Mouse (Mus musculus): ENCODE measurements at regions not wholly inside any gene's neighbourhood (a gene's known extent, or its start where the extent isn't known, plus 50 kb on each side); places are given as distances from the start of the nearest gene placed in this dataset.

GRCm38 (mm10) chr2:72786044-72786737 lies 194.1 kb downstream of the Sp3 start:
- H3K4me3 ChIP-seq = no peak overlapping the region
- WGBS = 48% methylated on average over 5 of the region's 5 CpGs
- peaks cover 17% of the 10 kb centered on the region for H3K4me1 ChIP-seq (replicated peaks)
- no peak overlapping the region for H3K9ac ChIP-seq
- ATAC-seq (ENCODE audit: insufficient number of reproducible peaks, low FRiP score) = peak; percentile 77; the same call in 1 of the 2 replicates
- H3K36me3 ChIP-seq = no peaks in the 10 kb centered on the region
- no peaks in the 10 kb centered on the region for H3K9me3 ChIP-seq (replicated peaks)
- no peaks in the 10 kb centered on the region for H3K27me3 ChIP-seq (replicated peaks)
- 0 out of 2 replicates have a peak overlapping the region, but pooled peaks have one; percentile 28 for H3K27ac ChIP-seq (ENCODE audit: poor library complexity, severe bottlenecking)
- H3K4me2 ChIP-seq = no peak overlapping the region

GRCm38 (mm10) chr2:72787616-72788015 lies 192.6 kb downstream of the Sp3 start:
- no peaks in the 10 kb centered on the region for H3K27me3 ChIP-seq (replicated peaks)
- no peak overlapping the region for H3K9ac ChIP-seq
- no peak overlapping the region for H3K27ac ChIP-seq (ENCODE audit: poor library complexity, severe bottlenecking)
- H3K4me1 ChIP-seq (replicated peaks) = peaks cover 12% of the 10 kb centered on the region
- no peak overlapping the region for H3K4me2 ChIP-seq
- H3K4me3 ChIP-seq = no peak overlapping the region
- H3K36me3 ChIP-seq = no peaks in the 10 kb centered on the region
- WGBS = 72% methylated on average over 3 of the region's 3 CpGs
- no peak for ATAC-seq (ENCODE audit: insufficient number of reproducible peaks, low FRiP score)
- H3K9me3 ChIP-seq (replicated peaks) = no peaks in the 10 kb centered on the region

- H3K4me1 ChIP-seq (replicated peaks) = 0 out of 2 replicates have a peak, but pooled peaks cover under 1% of the 10 kb centered on the region
- no peak overlapping the region for H3K4me3 ChIP-seq
- no peak for ATAC-seq (ENCODE audit: insufficient number of reproducible peaks, low FRiP score)
- H3K27me3 ChIP-seq (replicated peaks) = no peaks in the 10 kb centered on the region
- no peak overlapping the region for H3K27ac ChIP-seq (ENCODE audit: poor library complexity, severe bottlenecking)
- H3K36me3 ChIP-seq = no peaks in the 10 kb centered on the region
- 68% methylated on average over 3 of the region's 3 CpGs for WGBS
- H3K9ac ChIP-seq = no peak overlapping the region
- no peak overlapping the region for H3K4me2 ChIP-seq
- no peaks in the 10 kb centered on the region for H3K9me3 ChIP-seq (replicated peaks)
Observed at GRCm38 (mm10) chr2:72791496-72791895, 188.8 kb downstream of the Sp3 start.

GRCm38 (mm10) chr2:72793424-72793823 lies 186.8 kb downstream of the Sp3 start:
- no peak overlapping the region for H3K4me2 ChIP-seq
- H3K9ac ChIP-seq = no peak overlapping the region
- 60% methylated on average over 10 of the region's 10 CpGs for whole genome bisulfite sequencing
- no peak overlapping the region for H3K4me3 ChIP-seq
- H3K4me1 ChIP-seq (replicated peaks) = no peaks in the 10 kb centered on the region
- no peaks in the 10 kb centered on the region for H3K9me3 ChIP-seq (replicated peaks)
- H3K27ac ChIP-seq (ENCODE audit: poor library complexity, severe bottlenecking) = no peak overlapping the region
- no peak for ATAC-seq (ENCODE audit: insufficient number of reproducible peaks, low FRiP score)
- H3K36me3 ChIP-seq = no peaks in the 10 kb centered on the region
- H3K27me3 ChIP-seq (replicated peaks) = no peaks in the 10 kb centered on the region

GRCm38 (mm10) chr2:72794501-72794900 lies 185.7 kb downstream of the Sp3 start:
- no peak overlapping the region for H3K27ac ChIP-seq (ENCODE audit: poor library complexity, severe bottlenecking)
- no peaks in the 10 kb centered on the region for H3K9me3 ChIP-seq (replicated peaks)
- no peaks in the 10 kb centered on the region for H3K4me1 ChIP-seq (replicated peaks)
- ATAC-seq (ENCODE audit: insufficient number of reproducible peaks, low FRiP score) = no peak
- H3K4me3 ChIP-seq = no peak overlapping the region
- no peaks in the 10 kb centered on the region for H3K36me3 ChIP-seq
- 79% methylated on average over 4 of the region's 4 CpGs for WGBS
- H3K27me3 ChIP-seq (replicated peaks) = no peaks in the 10 kb centered on the region
- no peak overlapping the region for H3K4me2 ChIP-seq
- H3K9ac ChIP-seq = no peak overlapping the region

GRCm38 (mm10) chr2:72797002-72797718 lies 183.1 kb downstream of the Sp3 start:
- 70% methylated on average over 4 of the region's 4 CpGs for WGBS
- H3K36me3 ChIP-seq = no peaks in the 10 kb centered on the region
- no peaks in the 10 kb centered on the region for H3K4me1 ChIP-seq (replicated peaks)
- H3K9me3 ChIP-seq (replicated peaks) = peaks cover 4% of the 10 kb centered on the region; the same call in 1 of the 2 replicates
- H3K9ac ChIP-seq = no peak overlapping the region
- no peaks in the 10 kb centered on the region for H3K27me3 ChIP-seq (replicated peaks)
- H3K4me2 ChIP-seq = no peak overlapping the region
- H3K27ac ChIP-seq (ENCODE audit: poor library complexity, severe bottlenecking) = no peak overlapping the region
- H3K4me3 ChIP-seq = no peak overlapping the region
- ATAC-seq (ENCODE audit: insufficient number of reproducible peaks, low FRiP score) = no peak

- 58% methylated on average over 7 of the region's 7 CpGs for WGBS
- no peak for ATAC-seq (ENCODE audit: insufficient number of reproducible peaks, low FRiP score)
- H3K36me3 ChIP-seq = no peaks in the 10 kb centered on the region
Observed at GRCm38 (mm10) chr2:72800696-72801095, 179.6 kb downstream of the Sp3 start.

GRCm38 (mm10) chr2:72813282-72813974 lies 166.8 kb downstream of the Sp3 start:
- H3K27me3 ChIP-seq (replicated peaks) = no peaks in the 10 kb centered on the region
- no peak overlapping the region for H3K4me2 ChIP-seq
- peaks cover 14% of the 10 kb centered on the region; the same call in 1 of the 2 replicates for H3K9me3 ChIP-seq (replicated peaks)
- H3K4me3 ChIP-seq = no peak overlapping the region
- no peak for ATAC-seq (ENCODE audit: insufficient number of reproducible peaks, low FRiP score)
- no peaks in the 10 kb centered on the region for H3K4me1 ChIP-seq (replicated peaks)
- no peak overlapping the region for H3K27ac ChIP-seq (ENCODE audit: poor library complexity, severe bottlenecking)
- H3K36me3 ChIP-seq = no peaks in the 10 kb centered on the region
- WGBS = 56% methylated on average over 14 of the region's 14 CpGs
- no peak overlapping the region for H3K9ac ChIP-seq

More at GRCm38 (mm10) chr2:72800696-72801095, 179.6 kb downstream of the Sp3 start:
- Histone ChIP-seq H3K9ac (no peak overlapping the region), H3K27ac (ENCODE audit: poor library complexity, severe bottlenecking) (no peak overlapping the region), H3K27me3 (replicated peaks) (no peaks in the 10 kb centered on the region), H3K4me1 (replicated peaks) (no peaks in the 10 kb centered on the region), H3K4me2 (no peak overlapping the region), H3K4me3 (no peak overlapping the region), H3K9me3 (replicated peaks) (peaks cover 7% of the 10 kb centered on the region; the same call in 1 of the 2 replicates)

- H3K4me3 ChIP-seq = no peak overlapping the region
- H3K4me2 ChIP-seq = no peak overlapping the region
- ATAC-seq (ENCODE audit: insufficient number of reproducible peaks, low FRiP score) = no peak
- H3K27me3 ChIP-seq (replicated peaks) = no peaks in the 10 kb centered on the region
- no peaks in the 10 kb centered on the region for H3K4me1 ChIP-seq (replicated peaks)
- no peak overlapping the region for H3K9ac ChIP-seq
- no peak overlapping the region for H3K27ac ChIP-seq (ENCODE audit: poor library complexity, severe bottlenecking)
- WGBS = 70% methylated on average over 4 of the region's 4 CpGs
- no peaks in the 10 kb centered on the region for H3K9me3 ChIP-seq (replicated peaks)
- H3K36me3 ChIP-seq = no peaks in the 10 kb centered on the region
Observed at GRCm38 (mm10) chr2:72825251-72825650, 155.0 kb downstream of the Sp3 start.

- no peaks in the 10 kb centered on the region for H3K27me3 ChIP-seq (replicated peaks)
- H3K27ac ChIP-seq (ENCODE audit: poor library complexity, severe bottlenecking) = no peak overlapping the region
- 33% methylated on average over 1 of the region's 1 CpGs for WGBS
- H3K9me3 ChIP-seq (replicated peaks) = no peaks in the 10 kb centered on the region
- H3K4me1 ChIP-seq (replicated peaks) = no peaks in the 10 kb centered on the region
- no peak for ATAC-seq (ENCODE audit: insufficient number of reproducible peaks, low FRiP score)
- H3K4me3 ChIP-seq = no peak overlapping the region
- no peak overlapping the region for H3K4me2 ChIP-seq
- H3K36me3 ChIP-seq = no peaks in the 10 kb centered on the region
- no peak overlapping the region for H3K9ac ChIP-seq
Observed at GRCm38 (mm10) chr2:72829139-72829538, 151.1 kb downstream of the Sp3 start.

- Histone ChIP-seq H3K36me3 (no peaks in the 10 kb centered on the region), H3K27me3 (replicated peaks) (no peaks in the 10 kb centered on the region), H3K27ac (ENCODE audit: poor library complexity, severe bottlenecking) (no peak overlapping the region), H3K4me3 (no peak overlapping the region), H3K4me2 (no peak overlapping the region), H3K4me1 (replicated peaks) (peaks cover 2% of the 10 kb centered on the region; the same call in 1 of the 2 replicates), H3K9me3 (replicated peaks) (no peaks in the 10 kb centered on the region), H3K9ac (no peak overlapping the region)
- 90% methylated on average over 10 of the region's 10 CpGs for WGBS
- no peak for ATAC-seq (ENCODE audit: insufficient number of reproducible peaks, low FRiP score)
Observed at GRCm38 (mm10) chr2:72832770-72833169, 147.5 kb downstream of the Sp3 start.

Measured in heart, embryonic 12.5 days (tissue).